Mouse (Mus musculus): ENCODE data around the gene BC017158. TPM values are rescaled to one million over a fixed set of nuclear protein-coding genes. Genes with fewer than 3 reads are reported as not detected.

BC017158 gene
- polyA plus RNA-seq, 1 experiment from 2014 or later, result 22.7 TPM

- H3K27me3 ChIP-seq (replicated peaks; ENCODE audit: control insufficient read depth, insufficient read depth, low read length), result no peaks in the 10 kb centered on the region
- H3K9me3 ChIP-seq (ENCODE audit: control insufficient read depth, low read length), result no peaks in the 10 kb centered on the region
- no peak for ATAC-seq
- H3K27ac ChIP-seq (ENCODE audit: low read depth, low read length), result no peak overlapping the region
- peaks cover 10% of the 10 kb centered on the region for H3K36me3 ChIP-seq (ENCODE audit: control insufficient read depth, insufficient read depth, low read length)
- WGBS, result 92% methylated on average over 4 of the region's 4 CpGs
- no peak overlapping the region for H3K4me2 ChIP-seq (ENCODE audit: low read length)
- H3K4me3 ChIP-seq (ENCODE audit: low read length), result no peak overlapping the region
- H3K9ac ChIP-seq (ENCODE audit: low read depth, low read length), result no peak overlapping the region
- no peaks in the 10 kb centered on the region for H3K4me1 ChIP-seq (ENCODE audit: control insufficient read depth, insufficient read depth, low read depth, low read length)
Observed at GRCm38 (mm10) chr7:128279750-128280149, 18.2 kb downstream of the BC017158 start.

GRCm38 (mm10) chr7:128276051-128276450 lies 21.9 kb downstream of the BC017158 start:
- Histone ChIP-seq H3K4me3 (ENCODE audit: low read length) (no peak overlapping the region), H3K9me3 (ENCODE audit: control insufficient read depth, low read length) (no peaks in the 10 kb centered on the region), H3K9ac (ENCODE audit: low read depth, low read length) (no peak overlapping the region), H3K36me3 (ENCODE audit: control insufficient read depth, insufficient read depth, low read length) (peaks cover 19% of the 10 kb centered on the region), H3K27me3 (replicated peaks; ENCODE audit: control insufficient read depth, insufficient read depth, low read length) (no peaks in the 10 kb centered on the region), H3K4me1 (ENCODE audit: control insufficient read depth, insufficient read depth, low read depth, low read length) (no peaks in the 10 kb centered on the region), H3K27ac (ENCODE audit: low read depth, low read length) (no peak overlapping the region), H3K4me2 (ENCODE audit: low read length) (no peak overlapping the region)
- 89% methylated on average over 6 of the region's 6 CpGs for WGBS
- no peak for ATAC-seq

GRCm38 (mm10) chr7:128271496-128271895 lies 26.5 kb downstream of the BC017158 start:
- Histone ChIP-seq H3K27ac (ENCODE audit: low read depth, low read length) (no peak overlapping the region), H3K9ac (ENCODE audit: low read depth, low read length) (no peak overlapping the region), H3K27me3 (replicated peaks; ENCODE audit: control insufficient read depth, insufficient read depth, low read length) (no peaks in the 10 kb centered on the region), H3K4me3 (ENCODE audit: low read length) (no peak overlapping the region), H3K36me3 (ENCODE audit: control insufficient read depth, insufficient read depth, low read length) (peaks cover 20% of the 10 kb centered on the region), H3K4me2 (ENCODE audit: low read length) (no peak overlapping the region), H3K9me3 (ENCODE audit: control insufficient read depth, low read length) (no peaks in the 10 kb centered on the region), H3K4me1 (ENCODE audit: control insufficient read depth, insufficient read depth, low read depth, low read length) (no peaks in the 10 kb centered on the region)
- no peak for ATAC-seq
- WGBS, result 96% methylated on average over 9 of the region's 9 CpGs

- H3K4me1 ChIP-seq (ENCODE audit: control insufficient read depth, insufficient read depth, low read depth, low read length), result no peaks in the 10 kb centered on the region
- peaks cover 14% of the 10 kb centered on the region for H3K36me3 ChIP-seq (ENCODE audit: control insufficient read depth, insufficient read depth, low read length)
- no peak overlapping the region for H3K27ac ChIP-seq (ENCODE audit: low read depth, low read length)
- no peak for ATAC-seq
- no peak overlapping the region for H3K4me3 ChIP-seq (ENCODE audit: low read length)
- 67% methylated on average over 13 of the region's 13 CpGs for WGBS
- no peaks in the 10 kb centered on the region for H3K9me3 ChIP-seq (ENCODE audit: control insufficient read depth, low read length)
- no peaks in the 10 kb centered on the region for H3K27me3 ChIP-seq (replicated peaks; ENCODE audit: control insufficient read depth, insufficient read depth, low read length)
- no peak overlapping the region for H3K4me2 ChIP-seq (ENCODE audit: low read length)
- H3K9ac ChIP-seq (ENCODE audit: low read depth, low read length), result no peak overlapping the region
Observed at GRCm38 (mm10) chr7:128270431-128270850, 27.5 kb downstream of the BC017158 start.

GRCm38 (mm10) chr7:128267813-128268212 lies 30.2 kb downstream of the BC017158 start:
- Histone ChIP-seq H3K4me2 (ENCODE audit: low read length) (no peak overlapping the region), H3K36me3 (ENCODE audit: control insufficient read depth, insufficient read depth, low read length) (peaks cover 7% of the 10 kb centered on the region; the same call in 1 of the 2 replicates), H3K27me3 (replicated peaks; ENCODE audit: control insufficient read depth, insufficient read depth, low read length) (no peaks in the 10 kb centered on the region), H3K27ac (ENCODE audit: low read depth, low read length) (no peak overlapping the region), H3K4me1 (ENCODE audit: control insufficient read depth, insufficient read depth, low read depth, low read length) (no peaks in the 10 kb centered on the region), H3K9me3 (ENCODE audit: control insufficient read depth, low read length) (no peaks in the 10 kb centered on the region), H3K4me3 (ENCODE audit: low read length) (no peak overlapping the region), H3K9ac (ENCODE audit: low read depth, low read length) (no peak overlapping the region)
- no peak for ATAC-seq
- WGBS, result 84% methylated on average over 7 of the region's 7 CpGs

- WGBS, result 71% methylated on average over 13 of the region's 13 CpGs
- no peaks in the 10 kb centered on the region for H3K4me1 ChIP-seq (ENCODE audit: control insufficient read depth, insufficient read depth, low read depth, low read length)
- no peak overlapping the region for H3K9ac ChIP-seq (ENCODE audit: low read depth, low read length)
- H3K36me3 ChIP-seq (ENCODE audit: control insufficient read depth, insufficient read depth, low read length), result peaks cover 7% of the 10 kb centered on the region; the same call in 1 of the 2 replicates
- no peak overlapping the region for H3K4me2 ChIP-seq (ENCODE audit: low read length)
- no peaks in the 10 kb centered on the region for H3K27me3 ChIP-seq (replicated peaks; ENCODE audit: control insufficient read depth, insufficient read depth, low read length)
- no peak overlapping the region for H3K4me3 ChIP-seq (ENCODE audit: low read length)
- ATAC-seq, result no peak
- H3K27ac ChIP-seq (ENCODE audit: low read depth, low read length), result no peak overlapping the region
- H3K9me3 ChIP-seq (ENCODE audit: control insufficient read depth, low read length), result no peaks in the 10 kb centered on the region
Observed at GRCm38 (mm10) chr7:128267391-128267790, 30.6 kb downstream of the BC017158 start.

GRCm38 (mm10) chr7:128266056-128266455 lies 31.9 kb downstream of the BC017158 start:
- Histone ChIP-seq H3K27ac (ENCODE audit: low read depth, low read length) (no peak overlapping the region), H3K4me3 (ENCODE audit: low read length) (no peak overlapping the region), H3K4me2 (ENCODE audit: low read length) (no peak overlapping the region), H3K36me3 (ENCODE audit: control insufficient read depth, insufficient read depth, low read length) (peaks cover 1% of the 10 kb centered on the region; the same call in 1 of the 2 replicates), H3K9ac (ENCODE audit: low read depth, low read length) (no peak overlapping the region), H3K27me3 (replicated peaks; ENCODE audit: control insufficient read depth, insufficient read depth, low read length) (no peaks in the 10 kb centered on the region), H3K4me1 (ENCODE audit: control insufficient read depth, insufficient read depth, low read depth, low read length) (no peaks in the 10 kb centered on the region), H3K9me3 (ENCODE audit: control insufficient read depth, low read length) (no peaks in the 10 kb centered on the region)
- 87% methylated on average over 5 of the region's 5 CpGs for WGBS
- ATAC-seq, result no peak

GRCm38 (mm10) chr7:128265411-128265810 lies 32.6 kb downstream of the BC017158 start, which contains the start of gene Slc5a2:
Gene Slc5a2, plus strand, starts transcription at chr7:128265657.
- Histone ChIP-seq H3K27me3 (replicated peaks; ENCODE audit: control insufficient read depth, insufficient read depth, low read length) (no peaks in the 10 kb centered on the region), H3K9ac (ENCODE audit: low read depth, low read length) (no peak within 1 kb of the TSS), H3K9me3 (ENCODE audit: control insufficient read depth, low read length) (no peaks in the 10 kb centered on the region), H3K4me1 (ENCODE audit: control insufficient read depth, insufficient read depth, low read depth, low read length) (no peaks in the 10 kb centered on the region), H3K4me3 (ENCODE audit: low read length) (no peak within 1 kb of the TSS), H3K27ac (ENCODE audit: low read depth, low read length) (no peak within 1 kb of the TSS), H3K36me3 (ENCODE audit: control insufficient read depth, insufficient read depth, low read length) (no peaks in the 10 kb centered on the region), H3K4me2 (ENCODE audit: low read length) (no peak within 1 kb of the TSS)
- no peak for ATAC-seq
- WGBS, result 84% methylated on average over 6 of the region's 6 CpGs

- H3K36me3 ChIP-seq (ENCODE audit: control insufficient read depth, insufficient read depth, low read length), result no peaks in the 10 kb centered on the region
- no peak overlapping the region for H3K4me2 ChIP-seq (ENCODE audit: low read length)
- no peaks in the 10 kb centered on the region for H3K27me3 ChIP-seq (replicated peaks; ENCODE audit: control insufficient read depth, insufficient read depth, low read length)
- H3K27ac ChIP-seq (ENCODE audit: low read depth, low read length), result no peak overlapping the region
- peaks cover 9% of the 10 kb centered on the region for H3K4me1 ChIP-seq (ENCODE audit: control insufficient read depth, insufficient read depth, low read depth, low read length)
- H3K4me3 ChIP-seq (ENCODE audit: low read length), result no peak overlapping the region
- no peak overlapping the region for H3K9ac ChIP-seq (ENCODE audit: low read depth, low read length)
- no peak for ATAC-seq
- 49% methylated on average over 5 of the region's 5 CpGs for WGBS
- no peaks in the 10 kb centered on the region for H3K9me3 ChIP-seq (ENCODE audit: control insufficient read depth, low read length)
Observed at GRCm38 (mm10) chr7:128256783-128257334, 41.1 kb downstream of the BC017158 start.
